Mouse (Mus musculus) forebrain, embryonic 16.5 days (tissue): ENCODE results near the gene Gsx2. TPM values are rescaled to one million over a fixed set of nuclear protein-coding genes. Genes with fewer than 3 reads are reported as not detected.

Experiments
- ATAC-seq: fragments of 200-750 bp; cut with Nextera tagmentation; 2 replicates; pipeline ENCODE4 v1.8.0; 2017; ENCODE audit warnings: mild to moderate bottlenecking, moderate library complexity
- H3K27ac ChIP-seq: fragments of 300-500 bp; sonication (generic); 2 replicates; pipeline ENCODE4 v1.5.1; 2014; ENCODE audit warnings: low read length, control low read depth
- H3K27me3 ChIP-seq: fragments of 300-500 bp; sonication (generic); replicated peaks from 2 replicates; pipeline ENCODE4 v1.6.1; 2014; ENCODE audit warnings: low read length; ENCODE audit not compliant: control insufficient read depth, insufficient read depth
- H3K36me3 ChIP-seq: fragments of 300-500 bp; sonication (generic); 2 replicates; pipeline ENCODE4 v1.6.1; 2014; ENCODE audit not compliant: control insufficient read depth, insufficient read depth
- H3K4me1 ChIP-seq: fragments of 300-500 bp; sonication (generic); replicated peaks from 2 replicates; pipeline ENCODE4 v1.6.1; 2014; ENCODE audit warnings: low read length; ENCODE audit not compliant: control insufficient read depth, insufficient read depth
- H3K4me2 ChIP-seq: fragments of 300-500 bp; sonication (generic); 2 replicates; pipeline ENCODE4 v1.6.1; 2014; ENCODE audit warnings: mild to moderate bottlenecking, low read length, control low read depth
- H3K4me3 ChIP-seq: fragments of 300-500 bp; sonication (generic); replicated peaks from 2 replicates; pipeline ENCODE4 v1.5.1; 2014; ENCODE audit warnings: mild to moderate bottlenecking, low read length, control low read depth
- H3K9ac ChIP-seq: fragments of 300-500 bp; sonication (generic); replicated peaks from 2 replicates; pipeline ENCODE4 v1.6.1; 2014; ENCODE audit warnings: low read depth, low read length, control low read depth
- H3K9me3 ChIP-seq: fragments of 300-500 bp; sonication (generic); 2 replicates; pipeline ENCODE4 v1.6.1; 2016; ENCODE audit warnings: low read length; ENCODE audit not compliant: control insufficient read depth
- WGBS: fragments of 180-500 bp; shearing (Covaris S2); extraction: QIAGEN DNeasy Blood & Tissue Kit; methylation state at CpG from one replicate; pipeline ENCODE4 v1.1.7; 2014; 5-methylcytosine and 5-hydroxymethylcytosine counted together
- polyA plus RNA-seq: library from polyadenylated mRNA; unstranded; fragments of >200 nt; fragmentation: Nextera tagmentation; extraction: Ambion mirVana; gene quantifications from 2 replicates; pipeline ENCODE4 v1.2.1, GENCODE M21; 2015

Gene Gsx2
- polyA plus RNA-seq, 1 experiment from 2014 or later = 3.3 TPM

DNA sequence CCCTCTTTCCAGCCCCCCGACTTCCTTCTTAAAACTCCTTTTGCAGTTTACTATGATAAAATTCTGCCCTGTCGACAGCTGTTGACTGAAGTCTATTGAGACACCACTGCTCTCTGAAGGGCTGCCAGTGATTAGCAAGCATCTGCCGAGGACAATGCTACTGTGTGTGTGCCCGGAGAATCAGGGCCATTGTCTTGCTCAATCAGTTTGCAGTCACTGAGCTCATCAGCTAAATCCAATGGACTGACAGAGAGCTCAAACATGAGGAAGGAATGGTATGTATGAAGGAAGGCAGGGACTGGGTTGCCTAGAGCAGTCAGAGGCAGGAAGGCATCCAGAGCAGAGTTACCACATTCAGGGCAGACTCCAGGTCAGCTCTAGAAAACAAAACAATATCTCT is 12.2 kb upstream of the Gsx2 start:
- 9% methylated on average over 4 of the region's 4 CpGs for WGBS
- H3K27me3 ChIP-seq = peaks cover 35% of the 10 kb centered on the region

DNA sequence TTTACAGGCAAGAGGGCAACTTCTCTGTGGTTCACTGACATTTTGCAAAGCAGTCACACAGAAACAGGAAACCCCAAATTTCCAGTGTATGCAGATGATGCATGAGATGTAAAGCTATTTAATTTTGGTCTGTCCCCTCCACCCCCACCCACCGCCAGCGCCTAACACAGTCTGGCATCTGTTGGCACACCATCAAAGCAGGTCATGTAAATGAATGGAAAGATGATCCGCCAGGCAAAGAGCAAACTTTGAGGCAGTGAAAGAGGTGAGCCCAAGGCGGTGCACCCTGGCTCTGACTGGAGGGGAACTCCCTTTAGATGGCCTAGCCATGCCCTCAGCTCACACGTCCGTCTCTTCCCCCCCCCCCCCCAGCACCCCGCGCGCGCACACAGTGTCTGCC is 8.7 kb upstream of the Gsx2 start:
- 7% methylated on average over 4 of the region's 10 CpGs for WGBS
- Histone ChIP-seq H3K27me3 (peaks cover 54% of the 10 kb centered on the region), H3K4me1 (peaks cover 24% of the 10 kb centered on the region), H3K4me2 (peak overlapping the region; percentile 76), H3K4me3 (peak overlapping the region; percentile 59), H3K9me3 (peaks cover 3% of the 10 kb centered on the region; the same call in 1 of the 2 replicates), H3K36me3 (no peaks in the 10 kb centered on the region), H3K27ac (no peak overlapping the region), H3K9ac (peak overlapping the region; percentile 57; the same call in 1 of the 2 replicates)
- no peak for ATAC-seq

More for the DNA sequence above, 12.2 kb upstream of the Gsx2 start:
- Histone ChIP-seq H3K27ac (no peak overlapping the region), H3K36me3 (no peaks in the 10 kb centered on the region), H3K4me3 (no peak overlapping the region), H3K4me1 (peaks cover 8% of the 10 kb centered on the region), H3K4me2 (no peak overlapping the region), H3K9me3 (peaks cover 3% of the 10 kb centered on the region; the same call in 1 of the 2 replicates), H3K9ac (no peak overlapping the region)
- ATAC-seq = no peak

DNA sequence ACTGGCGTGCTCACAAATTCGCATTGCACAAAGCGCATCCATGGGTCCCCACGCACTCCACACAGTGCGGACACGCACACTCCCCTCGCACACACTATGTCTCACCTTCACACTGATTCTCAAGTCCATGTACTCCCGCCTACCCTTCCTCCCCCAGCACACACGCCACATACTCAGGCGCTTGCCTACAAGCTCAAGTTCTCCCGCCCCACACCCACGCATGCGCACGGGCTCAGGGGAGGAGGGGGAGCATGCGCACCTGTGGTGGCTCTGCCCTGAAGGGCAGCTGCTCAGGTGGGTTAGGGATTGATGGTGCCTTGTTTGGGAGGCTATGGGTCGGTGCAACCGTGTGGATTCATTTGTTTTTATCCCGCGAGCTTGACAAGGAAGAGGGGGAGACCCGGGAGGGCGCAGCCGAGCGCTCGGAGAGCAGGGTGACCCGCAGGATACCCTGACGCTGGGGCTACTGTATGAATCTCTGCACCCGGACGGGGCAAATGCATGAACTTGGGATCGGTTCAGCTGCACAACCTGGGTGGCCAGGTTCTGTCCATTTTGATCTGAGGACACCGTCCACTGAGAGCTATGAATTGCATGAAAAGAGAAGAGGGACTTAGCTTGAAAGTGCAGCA is 8.2 kb upstream of the Gsx2 start:
- H3K27ac ChIP-seq = no peak overlapping the region
- H3K4me1 ChIP-seq = peaks cover 28% of the 10 kb centered on the region
- WGBS = under 1% methylated on average over 29 of the region's 30 CpGs
- H3K9me3 ChIP-seq = peaks cover 3% of the 10 kb centered on the region; the same call in 1 of the 2 replicates
- ATAC-seq = peak; percentile 69
- H3K4me3 ChIP-seq = peak overlapping the region; percentile 59
- H3K9ac ChIP-seq = peak overlapping the region; percentile 57
- H3K27me3 ChIP-seq = peaks cover 58% of the 10 kb centered on the region
- peak overlapping the region; percentile 76 for H3K4me2 ChIP-seq
- H3K36me3 ChIP-seq = no peaks in the 10 kb centered on the region

DNA sequence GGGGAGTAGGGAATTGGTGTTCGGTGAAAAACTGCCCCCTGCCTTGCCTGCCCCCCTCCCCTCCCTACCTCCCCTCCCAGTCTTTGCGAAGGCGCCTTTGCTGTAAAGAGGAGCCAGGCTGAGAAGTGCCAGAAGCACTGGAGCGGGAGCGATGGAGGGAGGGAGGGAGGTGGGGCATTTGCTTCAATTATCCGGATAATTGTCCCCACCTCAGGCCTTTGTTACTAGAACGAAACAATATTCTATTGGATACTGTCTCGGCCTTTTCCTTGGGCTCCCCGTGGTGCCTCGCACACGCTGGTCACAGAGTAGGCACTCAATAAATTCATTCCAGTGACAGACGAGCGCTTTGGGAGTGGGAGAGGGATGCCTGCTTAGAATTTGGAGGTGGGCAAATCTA is 5.3 kb upstream of the Gsx2 start:
- no peak overlapping the region for H3K9ac ChIP-seq
- ATAC-seq = peak; percentile 41
- H3K27me3 ChIP-seq = peaks cover 73% of the 10 kb centered on the region
- peaks cover 3% of the 10 kb centered on the region; the same call in 1 of the 2 replicates for H3K9me3 ChIP-seq
- H3K4me2 ChIP-seq = 0 out of 2 replicates have a peak overlapping the region, but pooled peaks have one; percentile 4
- WGBS = 2% methylated on average over 13 of the region's 13 CpGs
- peaks cover 30% of the 10 kb centered on the region for H3K4me1 ChIP-seq
- H3K27ac ChIP-seq = no peak overlapping the region
- H3K4me3 ChIP-seq = no peak overlapping the region
- no peaks in the 10 kb centered on the region for H3K36me3 ChIP-seq

DNA sequence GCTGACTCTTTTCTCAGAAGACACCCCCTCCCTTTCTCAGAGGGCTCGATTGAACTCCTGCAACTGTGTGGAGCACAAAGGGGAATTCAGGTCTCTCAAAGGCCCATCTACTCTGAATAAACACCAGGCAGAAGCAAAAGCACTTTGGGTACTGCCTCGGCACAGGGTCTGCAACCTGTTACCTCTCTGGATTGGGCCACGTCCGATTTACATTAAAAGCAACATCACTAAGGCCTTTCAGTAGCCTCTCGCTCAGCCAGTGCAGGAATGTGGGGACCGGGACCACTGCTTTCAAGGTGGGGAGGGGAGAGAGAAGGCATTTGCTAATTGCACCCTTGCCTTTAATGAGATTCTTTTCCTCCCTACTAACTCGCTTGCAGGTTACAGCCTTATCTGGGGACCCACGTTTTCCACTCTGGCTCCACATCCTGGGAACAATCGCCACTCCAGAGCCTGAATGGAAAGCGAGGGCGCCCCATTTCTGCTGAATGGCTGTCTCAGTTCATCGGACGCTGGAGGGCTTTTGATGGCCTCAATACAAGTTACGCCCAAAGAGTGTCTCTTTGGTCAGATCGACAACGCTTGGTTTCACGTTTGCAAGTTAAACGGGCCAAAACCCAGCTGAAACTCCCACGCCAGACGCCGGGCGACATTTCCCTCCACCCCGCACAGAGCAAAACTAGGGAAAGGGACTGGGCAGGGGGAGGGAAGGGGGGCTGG is 4.6 kb upstream of the Gsx2 start:
- H3K27ac ChIP-seq = no peak overlapping the region
- H3K9me3 ChIP-seq = no peaks in the 10 kb centered on the region
- WGBS = under 1% methylated on average over 23 of the region's 23 CpGs
- H3K4me2 ChIP-seq = peak overlapping the region; percentile 33; the same call in 1 of the 2 replicates
- peak overlapping the region; percentile 8; the same call in 1 of the 2 replicates for H3K4me3 ChIP-seq
- no peak overlapping the region for H3K9ac ChIP-seq
- peaks cover 68% of the 10 kb centered on the region for H3K27me3 ChIP-seq
- H3K36me3 ChIP-seq = no peaks in the 10 kb centered on the region
- H3K4me1 ChIP-seq = peaks cover 37% of the 10 kb centered on the region
- ATAC-seq = no peak

DNA sequence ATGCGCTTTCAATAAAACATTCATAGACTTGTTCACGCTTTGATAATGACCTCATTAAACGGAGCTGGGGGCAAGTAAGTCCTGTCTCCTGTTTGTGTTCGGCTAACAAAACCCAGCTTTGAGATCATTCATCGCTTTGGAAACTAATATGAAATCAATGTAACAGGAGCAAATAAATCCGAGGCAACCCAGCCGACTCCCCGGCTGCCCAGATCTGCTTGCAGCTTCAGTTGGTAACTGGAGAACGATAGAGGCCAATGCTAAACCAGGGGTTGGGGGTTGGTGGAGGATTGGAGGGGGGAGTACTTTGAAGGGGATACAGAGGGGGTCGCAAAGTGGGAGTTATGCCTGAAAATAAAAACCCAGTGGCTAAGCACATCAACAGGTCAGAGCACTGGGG is 3.5 kb upstream of the Gsx2 start:
- H3K4me1 ChIP-seq = peaks cover 40% of the 10 kb centered on the region
- no peak overlapping the region for H3K9ac ChIP-seq
- H3K27ac ChIP-seq = no peak overlapping the region
- no peaks in the 10 kb centered on the region for H3K9me3 ChIP-seq
- peaks cover 67% of the 10 kb centered on the region for H3K27me3 ChIP-seq
- WGBS = under 1% methylated on average over 10 of the region's 10 CpGs
- no peak overlapping the region; the same call in 1 of the 2 replicates for H3K4me2 ChIP-seq
- H3K4me3 ChIP-seq = no peak overlapping the region
- H3K36me3 ChIP-seq = no peaks in the 10 kb centered on the region
- ATAC-seq = no peak

DNA sequence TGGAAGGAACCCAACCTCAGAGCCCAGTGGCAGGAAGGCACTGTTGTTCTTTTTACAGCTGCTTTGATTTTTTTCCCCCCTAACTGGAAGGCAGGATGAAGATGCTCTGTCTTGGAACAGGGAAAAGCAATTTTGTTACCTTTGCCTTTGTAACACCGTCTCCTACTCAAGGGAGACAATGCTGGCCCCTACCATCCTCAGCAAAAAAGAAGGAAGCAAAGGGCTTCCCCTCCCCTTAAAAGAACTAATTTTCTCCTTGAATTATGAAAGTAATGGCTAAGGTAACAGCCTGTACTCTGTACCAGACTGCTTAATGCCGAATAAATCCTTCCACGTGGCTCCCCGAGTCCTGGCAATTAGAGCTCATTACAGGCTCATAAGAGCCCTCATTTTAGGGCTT is 2.9 kb upstream of the Gsx2 start:
- Histone ChIP-seq H3K36me3 (no peaks in the 10 kb centered on the region), H3K9me3 (no peaks in the 10 kb centered on the region), H3K9ac (no peak overlapping the region), H3K4me2 (no peak overlapping the region), H3K27me3 (peaks cover 64% of the 10 kb centered on the region), H3K4me1 (peaks cover 34% of the 10 kb centered on the region), H3K27ac (no peak overlapping the region), H3K4me3 (no peak overlapping the region)
- 4% methylated on average over 4 of the region's 4 CpGs for WGBS
- no peak for ATAC-seq

DNA sequence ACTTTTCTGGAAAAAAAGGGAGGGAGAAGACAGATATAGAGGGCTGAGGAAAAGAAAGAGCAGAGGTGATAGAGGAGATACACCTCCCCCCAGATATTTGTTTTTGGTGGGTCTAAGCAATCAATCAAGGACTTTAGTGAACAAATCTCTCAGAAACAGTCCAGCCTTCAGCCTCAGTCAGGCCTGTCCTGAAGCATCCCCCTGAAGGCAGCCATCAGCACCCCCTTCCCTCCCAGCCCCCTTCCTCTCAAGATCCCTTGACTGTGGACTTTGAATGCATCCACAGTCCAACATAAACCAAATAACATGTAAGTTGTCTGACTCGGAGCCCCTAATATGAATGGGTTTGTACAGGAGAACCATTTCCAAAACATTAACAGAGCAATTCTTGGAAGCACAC is 2.2 kb upstream of the Gsx2 start:
- Histone ChIP-seq H3K4me1 (peaks cover 33% of the 10 kb centered on the region), H3K27me3 (peaks cover 62% of the 10 kb centered on the region), H3K9me3 (no peaks in the 10 kb centered on the region), H3K4me2 (no peak overlapping the region), H3K9ac (no peak overlapping the region), H3K27ac (no peak overlapping the region), H3K36me3 (no peaks in the 10 kb centered on the region), H3K4me3 (no peak overlapping the region)
- ATAC-seq = no peak
- 28% methylated on average over 1 of the region's 1 CpGs for WGBS

DNA sequence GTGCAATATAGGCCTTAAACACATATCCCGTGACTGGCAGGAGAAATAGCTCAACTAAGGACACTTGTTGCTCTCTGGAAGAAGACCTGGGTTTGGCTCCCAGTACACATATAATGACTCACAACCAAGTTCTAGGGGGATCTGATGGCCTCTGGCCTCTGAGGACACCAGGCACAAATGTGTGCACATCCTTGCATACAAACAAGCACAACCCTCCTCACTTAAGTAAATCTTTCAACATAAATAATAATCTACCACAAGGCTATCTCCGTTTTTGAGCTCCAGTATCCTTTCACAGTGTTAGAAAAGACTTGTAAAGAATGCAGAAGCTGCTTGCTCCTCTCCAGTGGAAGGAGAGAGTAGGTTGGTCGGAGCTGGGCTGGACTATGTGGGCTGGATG is 1.7 kb upstream of the Gsx2 start:
- WGBS = 25% methylated on average over 3 of the region's 3 CpGs
- H3K27ac ChIP-seq = no peak overlapping the region
- H3K9me3 ChIP-seq = no peaks in the 10 kb centered on the region
- peaks cover 33% of the 10 kb centered on the region for H3K4me1 ChIP-seq
- no peak overlapping the region for H3K4me2 ChIP-seq
- no peak overlapping the region for H3K9ac ChIP-seq
- no peak overlapping the region for H3K4me3 ChIP-seq
- ATAC-seq = no peak
- H3K36me3 ChIP-seq = no peaks in the 10 kb centered on the region
- peaks cover 62% of the 10 kb centered on the region for H3K27me3 ChIP-seq
